ENCODE assay signal across 9 mouse cellular contexts in genomic region chr3:41058395-41058794, GRCm38 (mm10). TPM values are rescaled to one million over a fixed set of nuclear protein-coding genes. Genes with fewer than 3 reads are reported as not detected.
A peak's percentile ranks its signal among the peaks of the same experiment; 100 is the strongest.
DNase-seq lines count a peak whose midpoint lies in the region; ATAC-seq and TF ChIP-seq lines count a peak whose summit lies in the region.
"Had no signal": no experiment of that assay in that cellular context is flagged by ENCODE, and none has a peak within 500 bp of the region (broad histone marks: within the 10 kb centered on the region; RNA-seq: fewer than 3 reads in every experiment).

No protein-coding gene starts in this region.

- no peak overlapping the region for H3K4me3 ChIP-seq in hindbrain, postnatal 0 days (ENCODE audit: low read length)
- no peak overlapping the region for H3K4me3 ChIP-seq in hindbrain, embryonic 13.5 days
- H3K4me3 ChIP-seq in lung, embryonic 15.5 days = no peak overlapping the region
- H3K4me3 ChIP-seq: limb, embryonic 15.5 days had no signal

- no peaks in the 10 kb centered on the region for H3K36me3 ChIP-seq in hindbrain, postnatal 0 days (ENCODE audit: insufficient read depth, low read length)
- peaks cover 1% of the 10 kb centered on the region; the same call in 1 of the 2 replicates for H3K36me3 ChIP-seq in hindbrain, embryonic 13.5 days
- no peaks in the 10 kb centered on the region for H3K36me3 ChIP-seq in lung, embryonic 15.5 days

- H3K4me1 ChIP-seq in hindbrain, postnatal 0 days (ENCODE audit: insufficient read depth, low read length) = no peaks in the 10 kb centered on the region
- H3K4me1 ChIP-seq in hindbrain, embryonic 13.5 days (replicated peaks) = no peaks in the 10 kb centered on the region
- no peaks in the 10 kb centered on the region for H3K4me1 ChIP-seq in lung, embryonic 15.5 days
- H3K4me1 ChIP-seq: limb, embryonic 15.5 days had no signal

- peak; percentile 67 for ATAC-seq in hindbrain, postnatal 0 days
- ATAC-seq in hindbrain, embryonic 13.5 days (ENCODE audit: low FRiP score) = no peak
- ATAC-seq in frontal cortex, adult (ENCODE audit: low TSS enrichment) = peak; percentile 56
- peak; percentile 64; the same call in 1 of the 2 replicates for ATAC-seq in lung, embryonic 15.5 days (ENCODE audit: borderline replicate concordance, extremely low read depth, low FRiP score, low TSS enrichment)

- no peak overlapping the region for H3K9ac ChIP-seq in hindbrain, postnatal 0 days (replicated peaks; ENCODE audit: low read length)
- H3K9ac ChIP-seq in hindbrain, embryonic 13.5 days = no peak overlapping the region
- H3K9ac ChIP-seq in lung, embryonic 15.5 days = no peak overlapping the region
- H3K9ac ChIP-seq: limb, embryonic 15.5 days had no signal

- no peak overlapping the region for H3K4me2 ChIP-seq in hindbrain, postnatal 0 days (ENCODE audit: low read depth, low read length)
- H3K4me2 ChIP-seq in hindbrain, embryonic 13.5 days = no peak overlapping the region
- no peak overlapping the region for H3K4me2 ChIP-seq in lung, embryonic 15.5 days
- H3K4me2 ChIP-seq: limb, embryonic 15.5 days had no signal

- H3K9me3 ChIP-seq in hindbrain, postnatal 0 days (ENCODE audit: low read length) = no peaks in the 10 kb centered on the region
- H3K9me3 ChIP-seq in hindbrain, embryonic 13.5 days = no peaks in the 10 kb centered on the region
- no peaks in the 10 kb centered on the region for H3K9me3 ChIP-seq in lung, embryonic 15.5 days

- no peak for TF ChIP-seq CTCF in hindbrain, postnatal 0 days (IDR thresholded peaks at IDR 0.05; ENCODE audit: low read depth)

- WGBS in hindbrain, postnatal 0 days = 45% methylated on average over 2 of the region's 2 CpGs
- 73% methylated on average over 2 of the region's 2 CpGs for WGBS in hindbrain, embryonic 13.5 days
- 56% methylated on average over 2 of the region's 2 CpGs for WGBS in lung, embryonic 15.5 days

- DNase-seq in hindbrain, postnatal 0 days (ENCODE audit: low spot score) = peak; percentile 66
- DNase-seq in adrenal gland, postnatal 36 days = peak; percentile 6 to 44
- no peak for DNase-seq in yolk sac, embryonic 10.5 days (ENCODE audit: low spot score)
- no peak for DNase-seq in spleen, postnatal 4 days (ENCODE audit: low spot score in 2 of 2)
- no peak for DNase-seq in T-cell, adult 2 months (ENCODE audit: low spot score)

- no peaks in the 10 kb centered on the region for H3K27me3 ChIP-seq in hindbrain, postnatal 0 days (ENCODE audit: insufficient read depth, low read length)
- H3K27me3 ChIP-seq in hindbrain, embryonic 13.5 days = no peaks in the 10 kb centered on the region
- no peaks in the 10 kb centered on the region for H3K27me3 ChIP-seq in lung, embryonic 15.5 days
- H3K27me3 ChIP-seq: limb, embryonic 15.5 days had no signal

- no peak overlapping the region for H3K27ac ChIP-seq in hindbrain, postnatal 0 days
- H3K27ac ChIP-seq in hindbrain, embryonic 13.5 days = no peak overlapping the region
- no peak overlapping the region for H3K27ac ChIP-seq in lung, embryonic 15.5 days
- H3K27ac ChIP-seq: limb, embryonic 15.5 days had no signal

RNA-seq across cellular contexts. Expression of gene Pgrmc2, which starts 24.5 kb away (rescaled TPM):
- total RNA-seq in hindbrain, postnatal 0 days (2014; rRNA removed) = 25.3 and 27.1 TPM in 2 replicates
- 27.2 and 28.7 TPM in 2 replicates for polyA plus RNA-seq in hindbrain, postnatal 0 days (2015; fragmentation: Nextera tagmentation; extraction: Ambion mirVana)
- 28.6 and 28.8 TPM in 2 replicates for polyA plus RNA-seq in hindbrain, embryonic 13.5 days (2015; fragmentation: Nextera tagmentation; extraction: Ambion mirVana)
- 10 to 100 TPM; 59.1 to 59.3 TPM for total RNA-seq in adrenal gland, postnatal 36 days (2021)
- 31.1 and 33.9 TPM in 2 replicates for polyA plus RNA-seq in lung, embryonic 15.5 days (2015; fragmentation: Nextera tagmentation; extraction: Ambion mirVana)

Comparison
In these comparisons a context has a peak if more than half of its experiments do, and no peak if none do; other contexts are left out.
1. DNase-seq: peak in hindbrain, postnatal 0 days (single experiment) and adrenal gland, postnatal 36 days (2 of 2); none in yolk sac, embryonic 10.5 days (single experiment), spleen, postnatal 4 days (0 of 2) and T-cell, adult 2 months (single experiment).